Mouse (Mus musculus) 416B (cell line): ENCODE results near the gene Dnm3.

Experiments used
- DNase-seq: peaks from one replicate; pipeline ENCODE4 v3.0.0; 2011; ENCODE audit warnings: low read depth

Gene Dnm3

GRCm38 (mm10) chr1:162162249-162162648 is 315.6 kb downstream of the Dnm3 start:
- DNase-seq: no peak

- DNase-seq: no peak
Measured at GRCm38 (mm10) chr1:162160718-162161117, 317.1 kb downstream of the Dnm3 start.

GRCm38 (mm10) chr1:162158486-162158885 is 319.3 kb downstream of the Dnm3 start:
- no peak for DNase-seq

GRCm38 (mm10) chr1:162157659-162158058 is 320.2 kb downstream of the Dnm3 start:
- no peak for DNase-seq

GRCm38 (mm10) chr1:162156873-162157272 is 321.0 kb downstream of the Dnm3 start:
- DNase-seq: no peak

- DNase-seq: no peak
Measured at GRCm38 (mm10) chr1:162155546-162155945, 322.3 kb downstream of the Dnm3 start.

- no peak for DNase-seq
Measured at GRCm38 (mm10) chr1:162153118-162153517, 324.7 kb downstream of the Dnm3 start.

GRCm38 (mm10) chr1:162149730-162150129 is 328.1 kb downstream of the Dnm3 start:
- no peak for DNase-seq

- DNase-seq: no peak
Measured at GRCm38 (mm10) chr1:162147554-162147953, 330.3 kb downstream of the Dnm3 start.

- DNase-seq: no peak
Measured at GRCm38 (mm10) chr1:162145748-162146147, 332.1 kb downstream of the Dnm3 start.

- DNase-seq: no peak
Measured at GRCm38 (mm10) chr1:162144992-162145391, 332.8 kb downstream of the Dnm3 start.

GRCm38 (mm10) chr1:162143974-162144912 is 333.6 kb downstream of the Dnm3 start:
- no peak for DNase-seq

- DNase-seq: no peak
Measured at GRCm38 (mm10) chr1:162142285-162142684, 335.5 kb downstream of the Dnm3 start.

GRCm38 (mm10) chr1:162136328-162136727 is 341.5 kb downstream of the Dnm3 start:
- DNase-seq: no peak

- DNase-seq: no peak
Measured at GRCm38 (mm10) chr1:162135451-162136213, 342.2 kb downstream of the Dnm3 start.

- DNase-seq: no peak
Measured at GRCm38 (mm10) chr1:162134651-162135066, 343.2 kb downstream of the Dnm3 start.

- no peak for DNase-seq
Measured at GRCm38 (mm10) chr1:162132908-162133641, 344.8 kb downstream of the Dnm3 start.

- no peak for DNase-seq
Measured at GRCm38 (mm10) chr1:162126856-162127792, 350.7 kb downstream of the Dnm3 start.

- no peak for DNase-seq
Measured at GRCm38 (mm10) chr1:162124396-162124795, 353.4 kb downstream of the Dnm3 start.

GRCm38 (mm10) chr1:162121441-162122200 is 356.2 kb downstream of the Dnm3 start:
- no peak for DNase-seq
